Mouse (Mus musculus) spleen, adult 2 months (tissue): ENCODE measurements around the gene Akap8.

Experiments used
- CTCF ChIP-seq: fragments of 200-500 bp; IDR thresholded peaks from 2 replicates; pipeline ENCODE4 v1.5.1; 2011; ENCODE audit warnings: mild to moderate bottlenecking, inconsistent platforms; ENCODE audit not compliant: insufficient read depth, insufficient read length, insufficient replicate concordance; ENCODE audit errors: extremely low read depth
- POLR2A ChIP-seq: fragments of 200-500 bp; IDR thresholded peaks from 2 replicates; pipeline ENCODE4 v1.6.1; 2011; ENCODE audit warnings: low read depth, low read length, inconsistent platforms

DNA sequence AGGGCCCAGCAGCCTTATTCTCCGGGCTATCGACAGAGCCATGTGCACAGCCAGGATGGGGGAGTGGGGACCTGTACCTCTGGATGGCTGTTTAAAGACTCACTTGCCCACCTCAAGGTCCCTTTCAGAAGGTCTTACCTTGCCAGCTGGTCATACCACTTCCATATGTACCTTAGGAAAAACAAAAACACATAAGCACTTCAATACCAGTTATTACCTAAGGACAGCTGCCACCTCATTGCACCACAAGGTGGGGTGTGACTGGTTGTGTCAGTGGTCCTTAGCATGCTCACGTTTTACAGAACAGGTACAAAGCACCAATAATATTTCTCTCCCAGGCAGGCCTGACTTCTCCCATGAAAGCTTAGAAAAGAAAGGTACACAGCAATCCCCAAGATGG, 3.3 kb downstream of the Akap8 start:
- TF ChIP-seq CTCF (no peak), POLR2A (no peak)
